Mouse (Mus musculus) heart, embryonic 15.5 days (tissue): Measurements from ENCODE around the gene Tgm4. TPM values are rescaled to one million over a fixed set of nuclear protein-coding genes. Genes with fewer than 3 reads are reported as not detected.

Source experiments
- ATAC-seq: fragments of 200-750 bp; cut with Nextera tagmentation; replicated peaks from 2 replicates; pipeline ENCODE4 v1.8.0; 2017; ENCODE audit warnings: low read depth, moderate TSS enrichment; ENCODE audit not compliant: insufficient number of reproducible peaks, insufficient read depth, low FRiP score
- H3K27ac ChIP-seq: fragments of 300-500 bp; sonication (generic); 2 replicates; pipeline ENCODE4 v1.5.1; 2015; ENCODE audit warnings: mild to moderate bottlenecking, inconsistent platforms
- H3K27me3 ChIP-seq: fragments of 300-500 bp; sonication (generic); 2 replicates; pipeline ENCODE4 v1.6.1; 2015; ENCODE audit warnings: inconsistent platforms
- H3K36me3 ChIP-seq: fragments of 300-500 bp; sonication (generic); 2 replicates; pipeline ENCODE4 v1.6.1; 2015; ENCODE audit warnings: mild to moderate bottlenecking, inconsistent platforms
- H3K4me1 ChIP-seq: fragments of 300-500 bp; sonication (generic); replicated peaks from 2 replicates; pipeline ENCODE4 v1.6.1; 2015; ENCODE audit warnings: inconsistent platforms
- H3K4me2 ChIP-seq: fragments of 300-500 bp; sonication (generic); 2 replicates; pipeline ENCODE4 v1.6.1; 2015; ENCODE audit warnings: inconsistent platforms, mild to moderate bottlenecking, moderate library complexity
- H3K4me3 ChIP-seq: fragments of 300-500 bp; sonication (generic); 2 replicates; pipeline ENCODE4 v1.5.1; 2015; ENCODE audit warnings: mild to moderate bottlenecking, inconsistent platforms
- H3K9ac ChIP-seq: fragments of 300-500 bp; sonication (generic); 2 replicates; pipeline ENCODE4 v1.6.1; 2015; ENCODE audit warnings: mild to moderate bottlenecking, inconsistent platforms
- H3K9me3 ChIP-seq: fragments of 300-500 bp; sonication (generic); replicated peaks from 2 replicates; pipeline ENCODE4 v1.6.1; 2016; ENCODE audit warnings: inconsistent platforms
- WGBS: fragments of 180-500 bp; shearing (Covaris S2); methylation state at CpG from one replicate; pipeline ENCODE4 v1.1.7; 2015; ENCODE audit warnings: mixed read lengths; 5-methylcytosine and 5-hydroxymethylcytosine counted together
- polyA plus RNA-seq: library from polyadenylated mRNA; unstranded; fragments of >200 nt; fragmentation: Nextera tagmentation; extraction: Ambion mirVana; gene quantifications from 2 replicates; pipeline ENCODE4 v1.2.1, GENCODE M21; 2015

The Tgm4 gene
- polyA plus RNA-seq, 1 experiment from 2014 or later: 0.30 TPM

- H3K36me3 ChIP-seq: no peaks in the 10 kb centered on the region
- H3K27me3 ChIP-seq: no peaks in the 10 kb centered on the region
- no peak overlapping the region for H3K4me2 ChIP-seq
- H3K9ac ChIP-seq: no peak overlapping the region
- no peaks in the 10 kb centered on the region for H3K9me3 ChIP-seq
- H3K4me3 ChIP-seq: no peak overlapping the region
- H3K4me1 ChIP-seq: 0 out of 2 replicates have a peak, but pooled peaks cover 5% of the 10 kb centered on the region
- no peak overlapping the region for H3K27ac ChIP-seq
- no peak for ATAC-seq
Observed at GRCm38 (mm10) chr9:123058724-123059292, 24.3 kb downstream of the Tgm4 start.

DNA sequence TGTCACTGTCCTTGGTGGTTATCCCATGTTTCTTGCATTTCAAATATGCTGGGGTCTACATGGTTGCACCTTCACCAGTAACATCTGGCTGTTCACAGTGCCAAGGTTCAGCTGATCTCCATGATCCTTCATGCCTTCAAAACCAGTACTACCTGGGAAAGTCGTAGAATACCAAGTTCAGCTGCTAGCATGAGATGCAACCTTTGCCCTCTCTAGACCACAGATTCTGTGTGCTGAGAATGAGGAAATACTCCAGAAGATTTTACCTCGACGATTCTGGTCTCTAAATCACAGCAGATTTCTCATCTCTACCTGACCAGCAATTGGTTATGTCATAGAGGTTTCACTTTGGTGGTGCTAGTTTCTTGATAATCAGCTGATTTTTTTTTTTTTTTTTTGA lies 25.6 kb downstream of the Tgm4 start:
- Histone ChIP-seq H3K4me2 (no peak overlapping the region), H3K27me3 (no peaks in the 10 kb centered on the region), H3K4me1 (0 out of 2 replicates have a peak, but pooled peaks cover 5% of the 10 kb centered on the region), H3K9ac (no peak overlapping the region), H3K4me3 (no peak overlapping the region), H3K9me3 (no peaks in the 10 kb centered on the region), H3K36me3 (no peaks in the 10 kb centered on the region), H3K27ac (no peak overlapping the region)
- ATAC-seq: no peak
- 73% methylated on average over 3 of the region's 3 CpGs for WGBS

GRCm38 (mm10) chr9:123079149-123079548 lies 44.6 kb downstream of the Tgm4 start:
- no peak overlapping the region for H3K27ac ChIP-seq
- 91% methylated on average over 5 of the region's 5 CpGs for WGBS
- no peaks in the 10 kb centered on the region for H3K9me3 ChIP-seq
- H3K4me1 ChIP-seq: no peaks in the 10 kb centered on the region
- H3K27me3 ChIP-seq: no peaks in the 10 kb centered on the region
- H3K4me3 ChIP-seq: no peak overlapping the region
- H3K9ac ChIP-seq: no peak overlapping the region
- no peak overlapping the region for H3K4me2 ChIP-seq
- peaks cover 63% of the 10 kb centered on the region for H3K36me3 ChIP-seq
- no peak for ATAC-seq

- H3K4me3 ChIP-seq: no peak overlapping the region
- WGBS: 88% methylated on average over 7 of the region's 7 CpGs
- H3K9me3 ChIP-seq: no peaks in the 10 kb centered on the region
- H3K27ac ChIP-seq: no peak overlapping the region
- H3K4me1 ChIP-seq: no peaks in the 10 kb centered on the region
- H3K27me3 ChIP-seq: no peaks in the 10 kb centered on the region
- peaks cover 73% of the 10 kb centered on the region for H3K36me3 ChIP-seq
- no peak overlapping the region for H3K4me2 ChIP-seq
- no peak for ATAC-seq
- H3K9ac ChIP-seq: no peak overlapping the region
Observed at GRCm38 (mm10) chr9:123080355-123080754, 45.8 kb downstream of the Tgm4 start.

- WGBS: 86% methylated on average over 1 of the region's 1 CpGs
- H3K36me3 ChIP-seq: peaks cover 75% of the 10 kb centered on the region
Observed at GRCm38 (mm10) chr9:123080796-123081195, 46.3 kb downstream of the Tgm4 start.

DNA sequence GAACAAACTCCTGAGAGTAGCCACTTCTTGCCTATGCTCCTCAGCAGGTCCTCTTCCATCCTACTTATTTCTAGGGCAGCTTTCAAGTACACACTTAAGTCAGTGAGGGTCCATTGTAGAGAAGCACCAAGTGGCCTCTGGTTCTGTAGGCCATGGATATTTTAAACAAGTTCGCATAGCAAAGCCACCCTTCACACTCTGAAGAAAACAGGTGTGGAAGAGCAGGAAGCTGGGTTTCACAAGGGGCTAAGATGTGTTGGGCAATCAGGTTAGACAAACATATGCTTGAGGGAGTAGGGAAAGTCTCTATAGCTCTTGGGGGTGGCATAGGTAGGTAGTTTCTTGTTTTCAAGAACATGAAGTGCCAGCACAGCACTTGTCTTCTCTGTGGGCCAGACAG lies 50.8 kb downstream of the Tgm4 start:
- H3K4me1 ChIP-seq: no peaks in the 10 kb centered on the region
- ATAC-seq: no peak
- peaks cover 63% of the 10 kb centered on the region for H3K36me3 ChIP-seq
- H3K4me3 ChIP-seq: no peak overlapping the region
- no peaks in the 10 kb centered on the region for H3K9me3 ChIP-seq
- 85% methylated on average over 1 of the region's 1 CpGs for WGBS
- H3K9ac ChIP-seq: no peak overlapping the region
- H3K27me3 ChIP-seq: no peaks in the 10 kb centered on the region
- H3K4me2 ChIP-seq: no peak overlapping the region
- H3K27ac ChIP-seq: no peak overlapping the region

More at GRCm38 (mm10) chr9:123080796-123081195, 46.3 kb downstream of the Tgm4 start:
- ATAC-seq: no peak
- Histone ChIP-seq H3K4me3 (no peak overlapping the region), H3K4me2 (no peak overlapping the region), H3K27ac (no peak overlapping the region), H3K27me3 (no peaks in the 10 kb centered on the region), H3K4me1 (no peaks in the 10 kb centered on the region), H3K9ac (no peak overlapping the region), H3K9me3 (no peaks in the 10 kb centered on the region)

DNA sequence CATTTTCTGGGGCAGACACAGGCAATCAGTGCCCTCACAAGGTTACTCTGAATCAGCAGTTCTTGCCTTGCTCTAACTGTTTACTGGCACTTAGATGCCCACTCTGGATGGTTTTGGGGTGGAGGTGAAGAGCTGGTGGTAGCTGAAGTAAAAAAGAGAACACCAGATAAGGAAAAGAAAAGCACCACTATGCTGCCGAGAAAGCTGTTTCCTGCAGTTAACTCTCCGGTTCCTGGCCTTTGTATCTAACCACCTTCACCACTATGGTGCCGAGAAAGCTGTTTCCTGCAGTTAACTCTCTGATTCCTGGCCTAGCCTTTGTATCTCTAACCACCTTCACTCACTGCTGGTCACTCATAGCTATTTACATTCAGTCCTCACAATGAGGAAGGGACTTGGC lies 53.0 kb downstream of the Tgm4 start:
- H3K4me1 ChIP-seq: no peaks in the 10 kb centered on the region
- ATAC-seq: no peak
- H3K27me3 ChIP-seq: no peaks in the 10 kb centered on the region
- no peak overlapping the region for H3K4me2 ChIP-seq
- H3K4me3 ChIP-seq: no peak overlapping the region
- H3K9ac ChIP-seq: no peak overlapping the region
- no peak overlapping the region for H3K27ac ChIP-seq
- H3K9me3 ChIP-seq: no peaks in the 10 kb centered on the region
- peaks cover 42% of the 10 kb centered on the region for H3K36me3 ChIP-seq
- WGBS: 53% methylated on average over 3 of the region's 3 CpGs

- H3K4me1 ChIP-seq: no peaks in the 10 kb centered on the region
- H3K9me3 ChIP-seq: no peaks in the 10 kb centered on the region
- no peak overlapping the region for H3K27ac ChIP-seq
- no peaks in the 10 kb centered on the region for H3K27me3 ChIP-seq
- 84% methylated on average over 4 of the region's 4 CpGs for WGBS
- no peak overlapping the region for H3K4me3 ChIP-seq
- no peak for ATAC-seq
- no peak overlapping the region for H3K4me2 ChIP-seq
- H3K36me3 ChIP-seq: peaks cover 27% of the 10 kb centered on the region; the same call in 1 of the 2 replicates
- no peak overlapping the region for H3K9ac ChIP-seq
Observed at GRCm38 (mm10) chr9:123090844-123091243, 56.3 kb downstream of the Tgm4 start.

DNA sequence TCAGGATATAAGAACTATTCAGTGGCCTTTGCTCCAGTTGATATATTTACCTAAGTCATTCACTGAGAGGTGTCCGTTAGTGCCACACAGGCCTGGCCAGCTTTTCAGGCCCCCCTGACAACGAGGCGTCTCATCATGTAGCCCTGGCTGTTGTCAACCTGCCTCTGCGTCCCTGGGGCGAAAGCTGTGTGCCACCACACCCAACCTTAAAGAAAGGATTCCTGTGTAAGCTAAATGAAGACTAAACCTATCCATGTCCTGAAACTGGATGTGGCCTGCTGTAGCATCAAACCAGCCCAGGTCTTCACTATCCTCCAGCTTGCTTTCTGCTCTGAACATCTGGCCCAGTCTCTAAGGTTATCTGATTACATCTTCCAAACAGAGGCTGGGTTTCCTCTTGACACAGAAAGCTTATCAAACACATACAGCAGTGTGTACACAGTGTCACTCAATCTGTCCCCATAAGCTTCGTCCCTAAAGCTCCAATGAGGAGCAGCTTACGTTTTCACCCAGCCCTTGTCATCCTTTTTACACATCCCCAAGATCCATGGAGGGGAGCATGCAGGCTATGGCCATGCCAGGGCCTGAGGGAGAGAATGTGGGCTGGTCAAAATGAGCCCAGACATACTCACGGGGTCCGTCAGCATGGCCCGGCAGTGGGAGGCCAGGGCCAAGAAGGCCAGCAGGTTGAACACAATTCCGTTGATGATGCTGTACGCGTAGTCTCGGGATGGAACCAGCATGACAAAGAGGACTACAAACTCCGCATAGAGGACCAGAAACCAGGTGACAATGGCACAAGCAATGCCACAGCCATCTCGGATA lies 65.3 kb downstream of the Tgm4 start:
- no peak for ATAC-seq
- H3K4me3 ChIP-seq: no peak overlapping the region
- H3K9me3 ChIP-seq: no peaks in the 10 kb centered on the region
- no peak overlapping the region for H3K9ac ChIP-seq
- 91% methylated on average over 16 of the region's 16 CpGs for WGBS
- H3K27me3 ChIP-seq: no peaks in the 10 kb centered on the region
- H3K4me1 ChIP-seq: no peaks in the 10 kb centered on the region
- peaks cover 51% of the 10 kb centered on the region for H3K36me3 ChIP-seq
- H3K4me2 ChIP-seq: no peak overlapping the region
- H3K27ac ChIP-seq: no peak overlapping the region

- H3K4me3 ChIP-seq: no peak overlapping the region
- no peak overlapping the region for H3K4me2 ChIP-seq
- no peaks in the 10 kb centered on the region for H3K9me3 ChIP-seq
- ATAC-seq: no peak
- no peaks in the 10 kb centered on the region for H3K4me1 ChIP-seq
- peaks cover 25% of the 10 kb centered on the region for H3K36me3 ChIP-seq
- no peak overlapping the region for H3K27ac ChIP-seq
- H3K9ac ChIP-seq: no peak overlapping the region
- no peaks in the 10 kb centered on the region for H3K27me3 ChIP-seq
Observed at GRCm38 (mm10) chr9:123103425-123103824, 68.9 kb downstream of the Tgm4 start.

DNA sequence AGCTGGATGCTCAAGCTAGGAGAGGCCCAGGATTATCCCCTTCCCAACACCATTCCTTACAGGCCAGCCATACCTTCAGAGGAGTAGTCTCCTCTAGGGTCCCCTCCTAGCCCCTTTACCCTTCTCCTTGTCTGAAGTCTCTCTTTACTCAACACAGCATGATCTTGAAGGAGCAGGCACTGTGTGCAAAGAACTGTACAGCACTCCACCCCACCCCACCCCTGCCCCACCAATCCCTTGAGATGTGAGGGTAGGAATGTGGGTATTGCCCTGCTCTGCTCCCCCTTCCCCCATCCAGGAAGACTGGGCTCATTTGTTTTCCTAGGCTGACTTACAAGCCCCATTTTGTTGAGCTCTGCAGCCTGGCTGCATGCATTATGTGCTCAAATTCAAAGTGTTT lies 69.8 kb downstream of the Tgm4 start:
- no peaks in the 10 kb centered on the region for H3K27me3 ChIP-seq
- H3K9me3 ChIP-seq: no peaks in the 10 kb centered on the region
- H3K4me3 ChIP-seq: no peak overlapping the region
- H3K9ac ChIP-seq: no peak overlapping the region
- ATAC-seq: no peak
- H3K36me3 ChIP-seq: peaks cover 21% of the 10 kb centered on the region
- no peak overlapping the region for H3K4me2 ChIP-seq
- H3K27ac ChIP-seq: no peak overlapping the region
- H3K4me1 ChIP-seq: no peaks in the 10 kb centered on the region

GRCm38 (mm10) chr9:123107186-123107585 lies 72.7 kb downstream of the Tgm4 start:
- ATAC-seq: 0 out of 2 replicates have a peak, but pooled peaks have one; percentile 50
- WGBS: 90% methylated on average over 4 of the region's 4 CpGs
- no peaks in the 10 kb centered on the region for H3K9me3 ChIP-seq

More at GRCm38 (mm10) chr9:123107186-123107585, 72.7 kb downstream of the Tgm4 start:
- Histone ChIP-seq H3K36me3 (peaks cover 9% of the 10 kb centered on the region; the same call in 1 of the 2 replicates), H3K9ac (no peak overlapping the region), H3K4me1 (peaks cover 7% of the 10 kb centered on the region), H3K27me3 (no peaks in the 10 kb centered on the region), H3K4me3 (no peak overlapping the region), H3K27ac (no peak overlapping the region), H3K4me2 (no peak overlapping the region)
